Mouse (Mus musculus): ENCODE measurements at regions not wholly inside any gene's neighbourhood (a gene's known extent, or its start where the extent isn't known, plus 50 kb on each side); places are given as distances from the start of the nearest gene placed in this dataset.

DNA sequence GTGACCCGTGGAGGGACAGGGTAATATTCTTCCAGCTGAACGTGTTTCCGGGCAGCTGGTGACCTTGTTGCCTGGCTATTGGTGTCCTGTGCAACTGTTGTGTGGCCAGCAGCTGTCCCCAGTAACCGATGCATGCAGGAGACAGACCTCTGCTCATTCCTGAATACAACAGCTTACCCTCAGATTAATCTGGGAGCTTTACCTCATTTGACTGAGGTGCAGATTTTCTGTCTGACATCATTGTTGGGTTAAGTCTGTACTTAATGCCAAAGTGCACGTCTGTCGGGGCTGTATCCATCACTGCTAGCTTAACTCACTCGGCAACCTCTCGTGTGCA, 119.6 kb upstream of the Mpp6 start:
- dilution Hi-C loops (cut with MboI; ENCODE audit: extremely low pct_ligation_motif_present, extremely low pct_unique_long_range_greater_than_20kb, low sequenced_read_pairs), result no loop called here

DNA sequence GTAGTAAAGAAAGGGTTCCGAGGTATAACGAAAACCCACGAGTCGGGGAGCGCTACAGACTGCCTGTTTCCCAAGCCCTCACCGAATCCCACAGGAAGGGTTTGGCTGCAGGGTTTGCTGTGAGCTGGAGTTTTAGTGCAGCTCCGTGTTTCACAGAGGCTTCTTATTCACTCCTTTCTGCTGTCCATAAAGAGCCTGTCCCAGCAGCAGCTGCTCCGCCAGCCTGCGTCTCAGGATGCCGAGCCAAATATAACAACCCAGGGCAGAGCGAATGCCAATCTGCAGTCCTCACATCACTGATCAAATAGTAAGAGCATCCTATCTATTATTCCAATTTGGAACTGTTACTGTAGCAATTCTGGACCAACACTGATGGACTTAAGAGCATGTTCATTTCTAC, 110.7 kb upstream of the Mpp6 start:
- in situ Hi-C loops (cut with MboI; ENCODE audit: low pct_ligation_motif_present, low pct_unique_long_range_greater_than_20kb, low sequenced_read_pairs) (no loop called here), dilution Hi-C loops (cut with MboI; ENCODE audit: extremely low pct_ligation_motif_present, extremely low pct_unique_long_range_greater_than_20kb, low sequenced_read_pairs) (no loop called here)
- H3K27me3 ChIP-seq (replicated peaks), result no peaks in the 10 kb centered on the region
- DNase-seq (ENCODE audit: extremely low read depth), result no peak
- no peaks in the 10 kb centered on the region for H3K36me3 ChIP-seq (replicated peaks in 1 of 2; ENCODE audit: control insufficient read depth in 1 of 2, insufficient read depth in 1 of 2, low read length in 1 of 2)
- TF ChIP-seq IRF4 (IDR thresholded peaks at IDR 0.05; ENCODE audit: low read depth, low read length), result no peak
- TF ChIP-seq TBP (conservative IDR thresholded peaks at IDR 0.05; ENCODE audit: low read depth, low read length), result no peak
- no peak for TF ChIP-seq ELF1 (IDR thresholded peaks at IDR 0.05; ENCODE audit: low read depth, low read length)
- no peak for TF ChIP-seq EP300 (IDR thresholded peaks at IDR 0.05; ENCODE audit: low read length)
- no peak for TF ChIP-seq UBTF (IDR thresholded peaks at IDR 0.05; ENCODE audit: low read depth, low read length)
- no peak for TF ChIP-seq POLR2A (IDR thresholded peaks at IDR 0.05; ENCODE audit: low read depth, low read length)
- TF ChIP-seq MEF2A (IDR thresholded peaks at IDR 0.05; ENCODE audit: borderline replicate concordance, low read depth, low read length), result no peak
- TF ChIP-seq KAT2A (IDR thresholded peaks at IDR 0.05; ENCODE audit: insufficient replicate concordance, low read length), result no peak
- no peak for TF ChIP-seq CHD2 (IDR thresholded peaks at IDR 0.05; ENCODE audit: low read length)
- H3K4me3 ChIP-seq (replicated peaks in 1 of 3; ENCODE audit: low read depth in 2 of 3, low read length in 2 of 3, poor library complexity in 1 of 3), result no peak overlapping the region
- no peaks in the 10 kb centered on the region for H3K79me2 ChIP-seq (replicated peaks; ENCODE audit: control insufficient read depth, extremely low read depth, insufficient read depth, poor library complexity, severe bottlenecking)
- no peak overlapping the region for H3K27ac ChIP-seq (ENCODE audit: insufficient read depth, low read depth)
- H3K9ac ChIP-seq (ENCODE audit: insufficient read depth, low read depth), result no peak overlapping the region
- no peaks in the 10 kb centered on the region for H3K9me3 ChIP-seq (replicated peaks; ENCODE audit: low read length)
- no peak overlapping the region for H3K4me2 ChIP-seq (ENCODE audit: insufficient read depth, low read depth, poor library complexity, severe bottlenecking)
- H3K4me1 ChIP-seq (ENCODE audit: control insufficient read depth in 1 of 2, insufficient read depth in 2 of 2), result no peaks in the 10 kb centered on the region

More for the DNA sequence above, 119.6 kb upstream of the Mpp6 start:
- no peaks in the 10 kb centered on the region for H3K36me3 ChIP-seq (replicated peaks in 1 of 2; ENCODE audit: control insufficient read depth in 1 of 2, insufficient read depth in 1 of 2, low read length in 1 of 2)
- TF ChIP-seq E2F4 (IDR thresholded peaks at IDR 0.05; ENCODE audit: insufficient replicate concordance, low read depth, low read length) (no peak), RAD21 (IDR thresholded peaks at IDR 0.05; ENCODE audit: low read depth, low read length) (no peak), MYC (IDR thresholded peaks at IDR 0.05; ENCODE audit: low read depth, low read length) (no peak), BHLHE40 (IDR thresholded peaks at IDR 0.05; ENCODE audit: low read depth, low read length) (no peak), SMC3 (IDR thresholded peaks at IDR 0.05; ENCODE audit: low read depth, low read length) (no peak), MAX (IDR thresholded peaks at IDR 0.05; ENCODE audit: low read length) (no peak), TCF12 (IDR thresholded peaks at IDR 0.05; ENCODE audit: low read depth, low read length) (no peak), TBP (conservative IDR thresholded peaks at IDR 0.05; ENCODE audit: low read depth, low read length) (no peak), USF1 (IDR thresholded peaks at IDR 0.05; ENCODE audit: low read depth, low read length) (no peak), JUND (conservative IDR thresholded peaks at IDR 0.05; ENCODE audit: low read depth, low read length) (no peak), HCFC1 (IDR thresholded peaks at IDR 0.05; ENCODE audit: low read depth, low read length) (no peak), EP300 (IDR thresholded peaks at IDR 0.05; ENCODE audit: low read length) (no peak), IRF4 (IDR thresholded peaks at IDR 0.05; ENCODE audit: low read depth, low read length) (no peak), ETS1 (conservative IDR thresholded peaks at IDR 0.05; ENCODE audit: low read depth, low read length) (no peak), NELFE (IDR thresholded peaks at IDR 0.05; ENCODE audit: low read depth, low read length) (no peak)
- H3K27ac ChIP-seq (ENCODE audit: insufficient read depth, low read depth), result no peak overlapping the region
- no peaks in the 10 kb centered on the region for H3K4me1 ChIP-seq (ENCODE audit: control insufficient read depth in 1 of 2, insufficient read depth in 2 of 2)
- H3K9ac ChIP-seq (ENCODE audit: insufficient read depth, low read depth), result no peak overlapping the region
- no peak overlapping the region for H3K4me3 ChIP-seq (replicated peaks in 1 of 3; ENCODE audit: low read depth in 2 of 3, low read length in 2 of 3, poor library complexity in 1 of 3)
- in situ Hi-C loops (cut with MboI; ENCODE audit: low pct_ligation_motif_present, low pct_unique_long_range_greater_than_20kb, low sequenced_read_pairs), result no loop called here
- no peak overlapping the region for H3K4me2 ChIP-seq (ENCODE audit: insufficient read depth, low read depth, poor library complexity, severe bottlenecking)
- H3K9me3 ChIP-seq (replicated peaks; ENCODE audit: low read length), result no peaks in the 10 kb centered on the region
- H3K27me3 ChIP-seq (replicated peaks), result no peaks in the 10 kb centered on the region
- DNase-seq (ENCODE audit: extremely low read depth), result no peak
- no peaks in the 10 kb centered on the region for H3K79me2 ChIP-seq (replicated peaks; ENCODE audit: control insufficient read depth, extremely low read depth, insufficient read depth, poor library complexity, severe bottlenecking)
